Mouse (Mus musculus) midbrain, embryonic 15.5 days (tissue): ENCODE measurements at regions not wholly inside any gene's neighbourhood (a gene's known extent, or its start where the extent isn't known, plus 50 kb on each side); places are given as distances from the start of the nearest gene placed in this dataset.

Experiments used
- ATAC-seq: fragments of 200-750 bp; cut with Nextera tagmentation; replicated peaks from 2 replicates; pipeline ENCODE4 v1.8.0; 2017; ENCODE audit warnings: moderate TSS enrichment
- H3K27ac ChIP-seq: fragments of 300-500 bp; sonication (generic); 2 replicates; pipeline ENCODE4 v1.5.1; 2015; ENCODE audit warnings: mild to moderate bottlenecking, inconsistent platforms
- H3K27me3 ChIP-seq: fragments of 300-500 bp; sonication (generic); replicated peaks from 2 replicates; pipeline ENCODE4 v1.6.1; 2015; ENCODE audit warnings: inconsistent platforms
- H3K36me3 ChIP-seq: fragments of 300-500 bp; sonication (generic); replicated peaks from 2 replicates; pipeline ENCODE4 v1.6.1; 2015; ENCODE audit warnings: inconsistent platforms
- H3K4me1 ChIP-seq: fragments of 300-500 bp; sonication (generic); 2 replicates; pipeline ENCODE4 v1.6.1; 2015; ENCODE audit warnings: inconsistent platforms
- H3K4me2 ChIP-seq: fragments of 300-500 bp; sonication (generic); 2 replicates; pipeline ENCODE4 v1.6.1; 2015; ENCODE audit warnings: inconsistent platforms, mild to moderate bottlenecking, moderate library complexity
- H3K4me3 ChIP-seq: fragments of 300-500 bp; sonication (generic); 2 replicates; pipeline ENCODE4 v1.5.1; 2015; ENCODE audit warnings: mild to moderate bottlenecking, inconsistent platforms
- H3K9ac ChIP-seq: fragments of 300-500 bp; sonication (generic); 2 replicates; pipeline ENCODE4 v1.6.1; 2015; ENCODE audit warnings: mild to moderate bottlenecking, inconsistent platforms
- H3K9me3 ChIP-seq: fragments of 300-500 bp; sonication (generic); 2 replicates; pipeline ENCODE4 v1.6.1; 2016; ENCODE audit warnings: inconsistent platforms
- WGBS: fragments of 180-500 bp; shearing (Covaris S2); methylation state at CpG from one replicate; pipeline ENCODE4 v1.1.7; 2015; ENCODE audit warnings: mixed read lengths; 5-methylcytosine and 5-hydroxymethylcytosine counted together

DNA sequence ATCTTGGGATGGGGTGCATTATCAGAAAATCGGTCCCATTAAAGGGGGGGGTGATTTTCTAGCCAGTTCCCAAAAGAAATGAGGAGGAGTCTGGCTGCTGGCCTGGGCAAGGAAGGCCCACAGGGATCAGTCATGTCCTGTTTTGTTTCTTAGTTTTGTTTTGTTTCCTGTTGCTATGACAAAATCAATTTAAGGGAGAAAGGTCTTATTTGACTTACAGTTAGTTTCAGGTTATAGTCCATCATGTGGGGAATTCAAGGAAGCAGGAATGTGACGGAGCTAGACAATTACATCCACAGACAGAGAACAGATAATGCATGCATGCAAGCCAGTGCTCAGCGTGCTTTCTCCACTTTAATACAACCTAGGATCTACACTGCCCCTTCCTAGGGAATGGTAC, 101.1 kb downstream of the Rplp1 start:
- no peak for ATAC-seq
- no peak overlapping the region for H3K4me2 ChIP-seq
- no peak overlapping the region for H3K9ac ChIP-seq
- 88% methylated on average over 3 of the region's 3 CpGs for WGBS
- no peaks in the 10 kb centered on the region for H3K36me3 ChIP-seq
- H3K4me1 ChIP-seq = no peaks in the 10 kb centered on the region
- no peak overlapping the region for H3K27ac ChIP-seq
- H3K4me3 ChIP-seq = no peak overlapping the region
- H3K9me3 ChIP-seq = no peaks in the 10 kb centered on the region
- H3K27me3 ChIP-seq = no peaks in the 10 kb centered on the region

DNA sequence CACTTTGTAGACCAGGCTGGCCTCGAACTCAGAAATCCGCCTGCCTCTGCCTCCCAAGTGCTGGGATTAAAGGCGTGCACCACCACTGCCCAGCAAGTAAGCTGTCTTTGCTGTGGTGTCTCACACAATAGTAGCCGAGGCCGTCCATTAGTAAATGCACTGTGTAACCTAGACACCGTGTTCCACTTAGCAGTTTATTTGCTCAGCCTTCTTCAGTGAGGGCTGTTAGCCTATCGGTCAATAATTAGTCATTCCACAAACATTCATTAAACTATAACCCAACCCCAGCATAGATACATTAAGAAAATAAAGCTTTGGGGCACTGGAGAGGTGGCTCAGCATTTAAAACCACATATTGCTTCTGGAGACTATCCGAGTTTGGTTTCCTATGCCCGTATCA, 102.0 kb downstream of the Rplp1 start:
- Histone ChIP-seq H3K4me1 (no peaks in the 10 kb centered on the region), H3K36me3 (no peaks in the 10 kb centered on the region), H3K9ac (no peak overlapping the region), H3K27me3 (no peaks in the 10 kb centered on the region), H3K4me2 (no peak overlapping the region), H3K9me3 (no peaks in the 10 kb centered on the region), H3K4me3 (no peak overlapping the region), H3K27ac (no peak overlapping the region)
- ATAC-seq = no peak
- 91% methylated on average over 9 of the region's 9 CpGs for WGBS

- H3K9ac ChIP-seq = no peak overlapping the region
- H3K27me3 ChIP-seq = no peaks in the 10 kb centered on the region
- no peaks in the 10 kb centered on the region for H3K4me1 ChIP-seq
- H3K36me3 ChIP-seq = no peaks in the 10 kb centered on the region
- H3K4me3 ChIP-seq = no peak overlapping the region
- H3K27ac ChIP-seq = no peak overlapping the region
- ATAC-seq = no peak
- H3K9me3 ChIP-seq = no peaks in the 10 kb centered on the region
- H3K4me2 ChIP-seq = no peak overlapping the region
- WGBS = 89% methylated on average over 4 of the region's 4 CpGs
These were observed 103.9 kb downstream of the Rplp1 start for GRCm38 (mm10) chr9:61810456-61810855.

DNA sequence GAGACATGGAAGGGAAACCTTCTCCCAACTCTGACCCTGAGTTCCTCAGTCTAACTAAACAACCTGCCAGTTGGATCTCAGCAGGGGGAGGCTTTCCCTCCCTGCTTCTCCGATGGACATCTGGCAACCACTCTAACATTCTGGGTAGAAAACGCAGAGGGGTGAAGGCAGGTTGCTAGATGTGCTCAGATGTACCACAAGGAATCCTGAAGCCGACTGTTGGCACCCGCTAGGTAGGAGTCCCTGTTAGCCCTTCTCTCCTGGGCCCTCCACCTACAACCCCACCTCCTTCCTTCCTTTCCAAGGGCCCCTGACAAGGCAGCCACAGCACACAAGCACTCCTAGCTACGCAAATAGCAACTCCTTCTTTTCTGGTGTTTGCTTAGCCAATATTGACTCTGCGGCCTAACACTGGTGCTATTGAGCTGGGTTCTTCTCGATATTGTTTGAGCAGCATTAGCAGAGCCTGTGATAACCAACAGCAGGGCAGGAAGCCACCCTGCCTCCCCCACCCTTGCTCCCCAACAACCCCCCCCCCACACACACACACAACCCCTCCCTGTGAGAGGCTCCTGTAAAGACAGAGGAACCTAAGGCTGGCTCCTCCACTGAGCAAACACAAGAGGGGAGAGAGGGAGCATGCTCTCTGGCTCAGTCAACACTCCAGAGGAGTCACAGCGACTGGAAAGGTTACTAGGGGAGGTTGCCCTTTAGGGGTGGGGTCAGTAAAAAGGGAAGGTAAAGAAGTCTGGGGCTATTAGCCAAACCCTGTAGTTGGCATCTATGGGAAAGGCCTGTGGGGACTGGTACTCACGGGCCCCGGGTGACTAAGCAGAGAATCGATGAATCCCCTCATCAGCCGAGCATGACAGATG, 105.8 kb downstream of the Rplp1 start:
- no peaks in the 10 kb centered on the region for H3K9me3 ChIP-seq
- 67% methylated on average over 12 of the region's 12 CpGs for WGBS
- H3K36me3 ChIP-seq = no peaks in the 10 kb centered on the region
- H3K4me3 ChIP-seq = no peak overlapping the region
- no peak overlapping the region for H3K27ac ChIP-seq
- H3K9ac ChIP-seq = no peak overlapping the region
- no peaks in the 10 kb centered on the region for H3K4me1 ChIP-seq
- ATAC-seq = peak; percentile 33; the same call in 1 of the 2 replicates
- no peak overlapping the region for H3K4me2 ChIP-seq
- H3K27me3 ChIP-seq = no peaks in the 10 kb centered on the region

GRCm38 (mm10) chr9:61805971-61806370, 108.4 kb downstream of the Rplp1 start:
- ATAC-seq = no peak
- no peaks in the 10 kb centered on the region for H3K9me3 ChIP-seq
- H3K4me1 ChIP-seq = no peaks in the 10 kb centered on the region
- H3K27ac ChIP-seq = no peak overlapping the region
- no peak overlapping the region for H3K4me2 ChIP-seq
- H3K27me3 ChIP-seq = no peaks in the 10 kb centered on the region
- WGBS = 87% methylated on average over 2 of the region's 2 CpGs
- H3K4me3 ChIP-seq = no peak overlapping the region
- no peak overlapping the region for H3K9ac ChIP-seq
- no peaks in the 10 kb centered on the region for H3K36me3 ChIP-seq

GRCm38 (mm10) chr9:61803555-61803954, 110.8 kb downstream of the Rplp1 start:
- 47% methylated on average over 3 of the region's 3 CpGs for WGBS
- Histone ChIP-seq H3K4me3 (no peak overlapping the region), H3K4me2 (no peak overlapping the region), H3K9me3 (no peaks in the 10 kb centered on the region), H3K4me1 (no peaks in the 10 kb centered on the region), H3K36me3 (no peaks in the 10 kb centered on the region), H3K9ac (no peak overlapping the region), H3K27ac (no peak overlapping the region), H3K27me3 (no peaks in the 10 kb centered on the region)
- no peak for ATAC-seq

DNA sequence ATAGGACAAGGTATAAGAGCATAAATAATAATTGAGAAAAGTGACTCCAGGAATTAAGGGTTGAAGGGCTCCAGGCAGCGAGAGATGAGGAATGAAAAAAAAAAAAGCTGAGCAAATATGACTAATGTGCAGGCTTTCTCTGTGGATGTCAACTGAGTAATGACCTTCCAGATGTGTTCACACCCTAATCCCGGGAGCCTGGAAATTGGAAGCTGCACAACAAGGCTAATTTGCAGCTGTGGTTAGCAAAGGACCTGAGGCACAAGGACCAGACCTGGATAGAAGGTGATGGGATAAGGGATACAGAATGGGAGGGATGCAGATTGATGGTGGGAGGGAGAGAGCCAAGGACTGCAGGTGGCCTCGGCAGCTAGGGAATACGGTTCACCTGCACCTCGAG, 111.6 kb downstream of the Rplp1 start:
- Histone ChIP-seq H3K27me3 (no peaks in the 10 kb centered on the region), H3K9me3 (no peaks in the 10 kb centered on the region), H3K4me3 (no peak overlapping the region), H3K4me1 (no peaks in the 10 kb centered on the region), H3K9ac (no peak overlapping the region), H3K36me3 (no peaks in the 10 kb centered on the region), H3K4me2 (no peak overlapping the region), H3K27ac (no peak overlapping the region)
- ATAC-seq = no peak
- 80% methylated on average over 5 of the region's 5 CpGs for WGBS

DNA sequence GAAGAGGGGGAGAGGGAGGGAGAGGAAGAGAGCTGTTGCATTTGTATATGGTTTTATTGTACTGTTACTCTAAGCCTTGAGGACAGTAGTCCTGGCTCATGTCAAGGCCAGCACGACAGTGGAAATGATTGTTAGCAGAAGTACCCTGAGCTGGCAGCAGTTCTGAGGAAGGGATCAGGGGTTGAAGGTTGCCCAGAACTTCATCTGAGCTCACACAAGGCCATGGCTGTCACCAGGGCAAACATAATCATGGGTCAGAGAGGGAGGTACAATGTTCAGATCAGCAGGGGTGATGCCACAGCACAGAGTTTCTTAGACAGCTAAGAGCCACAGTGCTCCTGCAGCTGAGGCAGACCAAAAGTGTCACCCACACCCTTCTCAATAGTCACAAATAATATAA, 114.8 kb downstream of the Rplp1 start:
- Histone ChIP-seq H3K4me1 (no peaks in the 10 kb centered on the region), H3K9ac (no peak overlapping the region), H3K27me3 (no peaks in the 10 kb centered on the region), H3K27ac (no peak overlapping the region), H3K9me3 (no peaks in the 10 kb centered on the region), H3K36me3 (no peaks in the 10 kb centered on the region), H3K4me3 (no peak overlapping the region), H3K4me2 (no peak overlapping the region)
- no peak for ATAC-seq
- WGBS = 74% methylated on average over 1 of the region's 1 CpGs

GRCm38 (mm10) chr9:61795910-61796309, 118.4 kb downstream of the Rplp1 start:
- Histone ChIP-seq H3K4me3 (no peak overlapping the region), H3K9ac (no peak overlapping the region), H3K9me3 (no peaks in the 10 kb centered on the region), H3K27me3 (no peaks in the 10 kb centered on the region), H3K36me3 (no peaks in the 10 kb centered on the region), H3K4me2 (no peak overlapping the region), H3K27ac (no peak overlapping the region), H3K4me1 (no peaks in the 10 kb centered on the region)
- WGBS = 72% methylated on average over 5 of the region's 5 CpGs
- ATAC-seq = no peak

GRCm38 (mm10) chr9:61791435-61792064, 122.8 kb downstream of the Rplp1 start:
- WGBS = 64% methylated on average over 11 of the region's 11 CpGs
- Histone ChIP-seq H3K4me3 (no peak overlapping the region), H3K36me3 (no peaks in the 10 kb centered on the region), H3K4me2 (no peak overlapping the region), H3K27me3 (no peaks in the 10 kb centered on the region), H3K9ac (no peak overlapping the region), H3K4me1 (no peaks in the 10 kb centered on the region), H3K27ac (no peak overlapping the region), H3K9me3 (no peaks in the 10 kb centered on the region)
- no peak for ATAC-seq

DNA sequence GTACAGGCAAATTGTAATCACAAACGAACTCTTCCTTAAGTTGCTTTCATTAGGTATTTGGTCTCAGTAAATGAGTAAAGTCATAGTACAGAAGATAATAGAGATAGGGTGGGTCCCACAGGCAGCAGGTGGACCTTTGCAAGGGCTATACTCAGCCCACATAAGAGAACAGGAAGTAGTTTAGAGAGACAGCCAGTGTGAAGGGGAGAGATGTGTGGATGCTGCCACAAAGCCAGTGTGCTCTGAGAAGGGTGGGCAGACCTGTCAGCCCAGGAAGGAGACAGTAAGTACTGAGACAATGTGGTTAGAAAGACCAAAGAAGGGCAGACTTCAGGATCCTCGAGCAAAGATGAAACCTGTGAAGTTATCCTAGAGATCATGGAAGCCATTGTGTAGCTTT, 123.5 kb downstream of the Rplp1 start:
- H3K9me3 ChIP-seq = no peaks in the 10 kb centered on the region
- H3K36me3 ChIP-seq = no peaks in the 10 kb centered on the region
- no peak overlapping the region for H3K4me3 ChIP-seq
- H3K4me1 ChIP-seq = no peaks in the 10 kb centered on the region
- H3K27me3 ChIP-seq = no peaks in the 10 kb centered on the region
- no peak overlapping the region for H3K9ac ChIP-seq
- H3K4me2 ChIP-seq = no peak overlapping the region
- H3K27ac ChIP-seq = no peak overlapping the region
- ATAC-seq = no peak
- WGBS = 86% methylated on average over 2 of the region's 2 CpGs

GRCm38 (mm10) chr9:61789066-61789897, 125.1 kb downstream of the Rplp1 start:
- Histone ChIP-seq H3K27me3 (no peaks in the 10 kb centered on the region), H3K9me3 (no peaks in the 10 kb centered on the region), H3K9ac (no peak overlapping the region), H3K36me3 (no peaks in the 10 kb centered on the region), H3K4me1 (no peaks in the 10 kb centered on the region), H3K4me2 (no peak overlapping the region), H3K27ac (no peak overlapping the region), H3K4me3 (no peak overlapping the region)
- WGBS = 83% methylated on average over 8 of the region's 8 CpGs
- ATAC-seq = no peak
